Comparison of ENCODE assay signal across 9 mouse cellular contexts in the genomic region with DNA sequence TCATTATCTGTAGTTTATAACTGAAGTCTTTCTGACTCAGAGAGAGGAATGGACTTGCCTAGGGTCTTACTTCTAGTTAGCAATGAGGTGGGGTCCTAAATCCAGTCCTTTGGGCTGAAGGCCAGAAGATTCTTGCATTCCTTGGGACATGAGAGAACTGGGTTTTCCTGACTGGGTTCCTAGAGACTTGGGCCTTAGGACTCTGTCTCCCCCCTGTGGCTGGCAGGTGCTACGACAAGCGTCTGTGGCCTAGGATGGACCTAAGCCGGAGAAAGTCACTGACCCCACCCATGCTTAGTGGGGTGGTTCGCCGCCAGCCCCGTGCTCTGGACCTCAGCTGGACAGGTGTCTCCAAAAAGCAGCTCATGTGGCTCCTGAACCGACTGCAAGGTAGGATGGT. TPM values are rescaled to one million over a fixed set of nuclear protein-coding genes. Genes with fewer than 3 reads are reported as not detected.
DNase-seq lines count a peak whose midpoint lies in the region; ATAC-seq and TF ChIP-seq lines count a peak whose summit lies in the region.
"Had no signal": no experiment of that assay in that cellular context is flagged by ENCODE, and none has a peak within 500 bp of the region (broad histone marks: within the 10 kb centered on the region; RNA-seq: fewer than 3 reads in every experiment).

No protein-coding gene starts in this region.

- TF ChIP-seq CTCF in ES-Bruce4 (IDR thresholded peaks at IDR 0.05; ENCODE audit: low read depth, low read length): peak; percentile 95
- TF ChIP-seq CTCF in stomach, postnatal 0 days (IDR thresholded peaks at IDR 0.05; ENCODE audit: low read depth): peak; percentile 97

- DNase-seq in layer of hippocampus, adult 11-12 months (ENCODE audit: low spot score): peak; percentile 72
- DNase-seq in layer of hippocampus, adult 9-10 months (ENCODE audit: low spot score): no peak
- DNase-seq in c-Kit-positive CD71-negative TER-119-negative erythroid progenitor cells, embryonic 14.5 days (ENCODE audit: low read depth): peak; percentile 70
- DNase-seq in gastrocnemius, postnatal 10 days: peak; percentile 73
- peak; percentile 76 for DNase-seq in lung, postnatal 25 days (ENCODE audit: low spot score)
- DNase-seq in stomach, postnatal 0 days (ENCODE audit: low spot score): peak; percentile 81

- peaks cover 26% of the 10 kb centered on the region for H3K36me3 ChIP-seq in ES-Bruce4 (ENCODE audit: control insufficient read depth, insufficient read depth, low read length, poor library complexity, severe bottlenecking)
- H3K36me3 ChIP-seq in kidney, embryonic 16.5 days (ENCODE audit: insufficient read depth, low read length): peaks cover 56% of the 10 kb centered on the region
- 0 out of 2 replicates have a peak, but pooled peaks cover 11% of the 10 kb centered on the region for H3K36me3 ChIP-seq in stomach, postnatal 0 days (ENCODE audit: control insufficient read depth, insufficient read depth, low read length)

- no peaks in the 10 kb centered on the region for H3K27me3 ChIP-seq in ES-Bruce4 (ENCODE audit: control insufficient read depth, insufficient read depth, low read length, poor library complexity, severe bottlenecking)
- no peaks in the 10 kb centered on the region for H3K27me3 ChIP-seq in kidney, embryonic 16.5 days (ENCODE audit: insufficient read depth, low read length)
- no peaks in the 10 kb centered on the region for H3K27me3 ChIP-seq in stomach, postnatal 0 days (ENCODE audit: control insufficient read depth, insufficient read depth, low read length)
- H3K27me3 ChIP-seq: neural tube, embryonic 12.5 days had no signal

- H3K4me2 ChIP-seq in kidney, embryonic 16.5 days (replicated peaks; ENCODE audit: low read depth, low read length): no peak overlapping the region
- H3K4me2 ChIP-seq in stomach, postnatal 0 days (replicated peaks; ENCODE audit: low read depth): no peak overlapping the region
- H3K4me2 ChIP-seq: neural tube, embryonic 12.5 days had no signal

- 29% methylated on average over 7 of the region's 7 CpGs for WGBS in kidney, embryonic 16.5 days
- 17% methylated on average over 7 of the region's 7 CpGs for WGBS in stomach, postnatal 0 days

- H3K9ac ChIP-seq in ES-Bruce4 (ENCODE audit: low read depth, poor library complexity, severe bottlenecking): no peak overlapping the region
- H3K9ac ChIP-seq in kidney, embryonic 16.5 days (replicated peaks; ENCODE audit: low read length): no peak overlapping the region
- H3K9ac ChIP-seq in stomach, postnatal 0 days (ENCODE audit: low read length): no peak overlapping the region
- H3K9ac ChIP-seq: neural tube, embryonic 12.5 days had no signal

- no peak overlapping the region for H3K4me3 ChIP-seq in ES-Bruce4 (ENCODE audit: low read depth, low read length)
- H3K4me3 ChIP-seq in kidney, embryonic 16.5 days (ENCODE audit: low read length): no peak overlapping the region
- H3K4me3 ChIP-seq in stomach, postnatal 0 days (ENCODE audit: low read depth, low read length): no peak overlapping the region
- H3K4me3 ChIP-seq: neural tube, embryonic 12.5 days had no signal

- H3K9me3 ChIP-seq in ES-Bruce4 (replicated peaks; ENCODE audit: control insufficient read depth, insufficient read depth, low read length, poor library complexity, severe bottlenecking): no peaks in the 10 kb centered on the region
- H3K9me3 ChIP-seq in kidney, embryonic 16.5 days (ENCODE audit: low read length): no peaks in the 10 kb centered on the region
- H3K9me3 ChIP-seq in stomach, postnatal 0 days (ENCODE audit: control insufficient read depth, low read length): no peaks in the 10 kb centered on the region
- H3K9me3 ChIP-seq: neural tube, embryonic 12.5 days had no signal

- no peak overlapping the region for H3K27ac ChIP-seq in ES-Bruce4 (ENCODE audit: insufficient read depth, low read length)
- H3K27ac ChIP-seq in kidney, embryonic 16.5 days (ENCODE audit: low read length): no peak overlapping the region
- H3K27ac ChIP-seq in stomach, postnatal 0 days (replicated peaks): no peak overlapping the region
- H3K27ac ChIP-seq: neural tube, embryonic 12.5 days had no signal

- TF ChIP-seq POLR2A in ES-Bruce4 (IDR thresholded peaks at IDR 0.05; ENCODE audit: insufficient read depth, low read length): no peak

- peak; percentile 64 for ATAC-seq in kidney, embryonic 16.5 days (ENCODE audit: low FRiP score, low TSS enrichment)
- peak; percentile 70 for ATAC-seq in stomach, postnatal 0 days (ENCODE audit: low FRiP score, low TSS enrichment)

- no peaks in the 10 kb centered on the region for H3K4me1 ChIP-seq in ES-Bruce4 (ENCODE audit: control insufficient read depth, insufficient read depth, low read length)
- H3K4me1 ChIP-seq in kidney, embryonic 16.5 days (ENCODE audit: insufficient read depth, low read length): 0 out of 2 replicates have a peak, but pooled peaks cover 4% of the 10 kb centered on the region
- no peaks in the 10 kb centered on the region for H3K4me1 ChIP-seq in stomach, postnatal 0 days (replicated peaks; ENCODE audit: control insufficient read depth, insufficient read depth)

- no peak for TF ChIP-seq EP300 in ES-Bruce4 (IDR thresholded peaks at IDR 0.05; ENCODE audit: insufficient read depth, low read depth, low read length)
- TF ChIP-seq EP300 in stomach, postnatal 0 days (optimal IDR thresholded peaks at IDR 0.05): no peak

RNA-seq across cellular contexts. Expression of gene Orai3, which starts 8.6 kb away (rescaled TPM):
- 20.2 and 23.2 TPM in 2 replicates for polyA plus RNA-seq in ES-Bruce4 (2011; ENCODE audit: insufficient read depth, insufficient read length, low read depth, missing spikeins)
- 10 to 100 TPM; 10.2 to 12.3 TPM for total RNA-seq in gastrocnemius, postnatal 10 days (2021)
- polyA plus RNA-seq in kidney, embryonic 16.5 days (2015; fragmentation: Nextera tagmentation; extraction: Ambion mirVana): 31.2 and 34.8 TPM in 2 replicates
- 18.6 and 20.0 TPM in 2 replicates for polyA plus RNA-seq in stomach, postnatal 0 days (2015; fragmentation: Nextera tagmentation; extraction: Ambion mirVana)

RNA-seq across cellular contexts. Expression of gene Setd1a, which starts 15.4 kb away (rescaled TPM):
- 49.1 and 51.7 TPM in 2 replicates for polyA plus RNA-seq in ES-Bruce4 (2011; ENCODE audit: insufficient read depth, insufficient read length, low read depth, missing spikeins)
- 10 to 100 TPM; 21.2 to 26.2 TPM for total RNA-seq in gastrocnemius, postnatal 10 days (2021)
- polyA plus RNA-seq in kidney, embryonic 16.5 days (2015; fragmentation: Nextera tagmentation; extraction: Ambion mirVana): 18.9 and 19.4 TPM in 2 replicates
- 6.9 and 8.0 TPM in 2 replicates for polyA plus RNA-seq in stomach, postnatal 0 days (2015; fragmentation: Nextera tagmentation; extraction: Ambion mirVana)

RNA-seq across cellular contexts. Expression of gene Fbxl19, which starts 16.7 kb away (rescaled TPM):
- 55.1 and 58.3 TPM in 2 replicates for polyA plus RNA-seq in ES-Bruce4 (2011; ENCODE audit: insufficient read depth, insufficient read length, low read depth, missing spikeins)
- total RNA-seq in gastrocnemius, postnatal 10 days (2021): 1 to 10 TPM; 2.9 to 6.0 TPM
- polyA plus RNA-seq in kidney, embryonic 16.5 days (2015; fragmentation: Nextera tagmentation; extraction: Ambion mirVana): 5.4 TPM in 2 replicates
- 1.1 and 1.9 TPM in 2 replicates for polyA plus RNA-seq in stomach, postnatal 0 days (2015; fragmentation: Nextera tagmentation; extraction: Ambion mirVana)

RNA-seq across cellular contexts. Expression of gene Gm49388, which starts 24.4 kb away (rescaled TPM):
- polyA plus RNA-seq in ES-Bruce4 (2011; ENCODE audit: insufficient read depth, insufficient read length, low read depth, missing spikeins): not detected in 2 replicates
- under 1 TPM in 1 of 2 experiments, not detected in 1; 0.47 TPM for total RNA-seq in gastrocnemius, postnatal 10 days (2021)
- not detected in 2 replicates for polyA plus RNA-seq in kidney, embryonic 16.5 days (2015; fragmentation: Nextera tagmentation; extraction: Ambion mirVana)
- polyA plus RNA-seq in stomach, postnatal 0 days (2015; fragmentation: Nextera tagmentation; extraction: Ambion mirVana): not detected in 2 replicates
- polyA plus RNA-seq: neural tube, embryonic 12.5 days had no signal

RNA-seq across cellular contexts. Expression of gene Ctf2, which starts 29.1 kb away (rescaled TPM):
- polyA plus RNA-seq in ES-Bruce4 (2011; ENCODE audit: insufficient read depth, insufficient read length, low read depth, missing spikeins): not detected in 2 replicates
- total RNA-seq in gastrocnemius, postnatal 10 days (2021): not detected
- polyA plus RNA-seq in kidney, embryonic 16.5 days (2015; fragmentation: Nextera tagmentation; extraction: Ambion mirVana): 0.15 and 0.32 TPM in 2 replicates
- polyA plus RNA-seq in stomach, postnatal 0 days (2015; fragmentation: Nextera tagmentation; extraction: Ambion mirVana): 0.08 and 0.13 TPM in 2 replicates
